Mouse (Mus musculus) A20 (cell line): ENCODE measurements around the gene Gja5.
A peak's percentile ranks its signal among the peaks of the same experiment; 100 is the strongest.
"Not testable (repeated sequence)": the region's sequence is repeated elsewhere in the genome, so short reads cannot be mapped to it uniquely, and the experiment has no call there.

Source experiments
- DNase-seq: peaks from one replicate; pipeline ENCODE4 v3.0.0-alpha.2; 2011; ENCODE audit warnings: low read depth, low spot score

The Gja5 gene

DNA sequence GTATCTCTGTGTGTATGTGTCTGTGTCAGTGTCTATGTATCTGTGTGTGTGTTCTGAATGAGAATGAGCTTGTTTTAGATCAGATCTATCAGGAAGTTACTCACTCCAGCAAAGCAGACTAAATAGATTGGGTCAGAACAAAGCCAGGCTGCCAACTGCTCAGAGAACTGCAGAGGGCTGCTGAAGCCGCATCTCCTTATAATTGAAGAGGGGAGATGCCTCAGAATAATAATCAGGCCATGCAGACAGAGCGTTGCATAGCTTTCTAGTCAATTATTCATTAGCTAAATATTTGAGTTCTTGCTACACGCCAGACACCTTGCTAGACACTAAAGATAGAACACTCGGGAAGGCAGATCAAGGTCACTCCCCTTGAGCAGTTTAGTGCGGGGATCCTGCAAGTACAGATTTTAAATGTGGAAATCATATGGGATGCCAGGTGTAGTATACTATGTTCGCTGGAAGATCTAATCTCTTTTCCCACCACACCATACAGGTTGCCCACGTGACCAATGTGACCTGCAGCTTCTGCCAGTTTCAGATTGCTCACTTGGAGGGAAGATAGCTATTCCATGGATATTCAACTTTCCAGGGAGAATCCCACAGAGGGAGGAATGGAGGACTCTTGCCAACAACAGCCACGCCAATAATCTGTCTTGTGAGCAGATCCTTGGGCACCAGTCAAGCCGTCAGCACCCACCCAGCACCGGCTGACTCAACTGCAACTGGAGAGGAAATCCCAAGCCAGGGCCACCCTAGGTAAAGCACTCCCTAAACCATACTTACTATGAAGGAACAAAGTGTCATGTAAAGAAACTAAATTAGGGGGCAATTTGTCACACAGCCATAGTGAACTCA lies 196.5 kb downstream of the Gja5 start:
- DNase-seq = no peak

DNA sequence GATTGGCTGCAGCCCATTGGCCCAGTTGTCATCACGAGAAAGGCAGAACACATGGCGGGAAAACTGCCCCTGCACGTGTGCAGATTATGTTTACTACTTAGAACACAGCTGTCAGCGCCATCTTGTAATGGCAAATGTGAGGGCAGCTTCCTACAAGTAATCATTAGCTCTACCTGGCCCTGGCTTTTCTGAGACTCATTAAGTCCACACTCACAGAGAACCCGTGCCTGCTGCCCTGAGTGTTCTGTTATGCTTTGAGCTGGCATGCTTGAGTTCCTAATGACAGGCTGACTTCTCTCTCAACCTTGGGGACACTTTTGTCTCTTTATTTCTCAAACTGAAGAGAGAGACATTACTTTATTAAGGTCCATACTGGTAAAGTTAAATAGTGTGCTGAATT lies 199.5 kb downstream of the Gja5 start:
- DNase-seq = not testable (repeated sequence)

DNA sequence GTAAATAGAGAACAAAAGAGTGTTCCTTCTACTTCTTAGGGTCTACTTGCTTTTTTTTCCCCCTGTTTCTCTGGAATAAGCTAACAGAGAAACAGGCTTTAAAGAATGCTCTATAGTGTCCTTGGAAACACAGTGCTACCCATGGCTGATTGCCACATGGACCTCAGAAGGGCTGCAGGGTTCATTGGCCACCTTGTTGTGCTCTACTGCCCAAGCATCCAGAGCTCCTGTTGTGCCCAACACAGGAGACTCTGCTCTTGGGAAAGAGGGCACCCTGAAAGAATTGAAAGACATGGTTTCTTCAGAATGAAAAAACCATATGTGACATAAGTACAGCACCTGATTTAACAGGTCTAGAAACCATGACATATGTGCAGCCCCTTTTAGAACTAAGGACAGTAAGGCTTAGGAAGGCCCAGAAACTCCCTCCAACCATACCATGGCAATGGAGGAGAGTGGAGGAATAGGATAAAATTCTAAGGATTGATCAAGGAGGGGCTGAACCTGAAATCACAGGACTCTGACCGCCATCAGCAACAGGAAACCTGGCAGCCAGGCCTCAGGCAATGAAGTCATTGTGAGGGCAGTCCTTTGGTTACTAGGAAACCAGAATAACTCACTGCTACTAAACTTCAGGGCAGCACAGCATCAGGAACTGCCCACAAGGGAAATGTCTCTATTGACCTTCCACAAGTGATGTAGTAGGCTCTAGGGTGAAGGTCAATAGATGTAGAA lies 200.4 kb downstream of the Gja5 start:
- no peak for DNase-seq

- DNase-seq = no peak
Observed at GRCm38 (mm10) chr3:97117511-97117910, 213.0 kb downstream of the Gja5 start.

DNA sequence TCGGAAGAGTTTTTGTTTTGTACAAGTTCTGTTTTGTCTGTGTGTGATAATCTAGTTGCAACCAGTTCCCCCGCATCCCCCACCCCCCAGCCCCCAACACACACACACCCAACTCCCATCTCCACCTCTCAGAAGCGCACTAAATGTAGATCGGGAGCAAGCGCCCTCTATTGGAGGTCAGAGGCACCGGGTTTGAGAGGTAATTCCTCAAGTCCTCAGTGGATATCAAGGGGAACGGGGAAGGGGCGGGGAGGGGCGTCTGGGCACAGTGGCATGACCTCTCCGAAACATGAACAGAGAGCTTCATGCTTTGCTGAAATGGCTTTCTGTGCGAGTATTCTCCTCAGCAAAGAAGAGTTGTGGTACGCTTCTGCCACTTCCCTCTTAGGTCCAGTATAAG lies 213.8 kb downstream of the Gja5 start:
- peak; percentile 11 for DNase-seq

DNA sequence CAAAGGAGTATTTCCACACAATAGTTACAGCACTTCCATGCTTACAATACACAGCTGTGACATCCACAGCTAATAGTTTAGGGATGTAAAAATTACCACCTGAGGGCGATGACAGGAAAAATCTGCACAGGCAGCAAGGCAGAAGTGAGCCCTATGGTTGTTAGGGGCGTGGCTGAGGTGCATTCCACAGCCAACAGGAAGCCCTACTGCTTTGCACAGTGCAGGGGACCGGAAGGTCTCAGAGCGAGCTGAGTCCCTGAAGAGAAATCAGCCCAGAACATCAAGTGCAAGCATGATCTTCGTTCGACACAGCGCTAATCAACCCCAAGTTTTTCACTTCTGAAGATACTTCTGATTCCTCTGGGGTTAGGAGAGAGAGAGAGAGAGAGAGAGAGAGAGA lies 219.7 kb downstream of the Gja5 start:
- peak; percentile 53 for DNase-seq
